Mouse (Mus musculus): ENCODE results near the gene Tmem87a. TPM values are rescaled to one million over a fixed set of nuclear protein-coding genes. Genes with fewer than 3 reads are reported as not detected.

The Tmem87a gene
- not detected in 2 replicates for polyA plus RNA-seq (2012; ENCODE audit: insufficient read depth, insufficient read length, low replicate concordance, missing spikeins)

- peaks cover 3% of the 10 kb centered on the region; the same call in 1 of the 2 replicates for H3K4me1 ChIP-seq (ENCODE audit: control insufficient read depth, insufficient read depth, low read length)
- under 1% methylated on average over 34 of the region's 34 CpGs for WGBS
- TF ChIP-seq POLR2A (IDR thresholded peaks at IDR 0.05; ENCODE audit: insufficient read depth, low read depth, low read length) (peak; percentile 67; the same call in 1 of the 2 replicates), CTCF (IDR thresholded peaks at IDR 0.05; ENCODE audit: insufficient read depth, low read depth, low read length) (no peak)
- H3K27ac ChIP-seq (ENCODE audit: insufficient read depth, low read depth, low read length) = peak within 1 kb of the TSS; percentile 76
- peak within 1 kb of the TSS; percentile 59 for H3K4me3 ChIP-seq (ENCODE audit: insufficient read depth, low read depth, low read length)
These were observed at the start of gene Tmem87a for GRCm38 (mm10) chr2:120403986-120404822. TSS of gene Tmem87a (minus strand) at chr2:120404113.

DNA sequence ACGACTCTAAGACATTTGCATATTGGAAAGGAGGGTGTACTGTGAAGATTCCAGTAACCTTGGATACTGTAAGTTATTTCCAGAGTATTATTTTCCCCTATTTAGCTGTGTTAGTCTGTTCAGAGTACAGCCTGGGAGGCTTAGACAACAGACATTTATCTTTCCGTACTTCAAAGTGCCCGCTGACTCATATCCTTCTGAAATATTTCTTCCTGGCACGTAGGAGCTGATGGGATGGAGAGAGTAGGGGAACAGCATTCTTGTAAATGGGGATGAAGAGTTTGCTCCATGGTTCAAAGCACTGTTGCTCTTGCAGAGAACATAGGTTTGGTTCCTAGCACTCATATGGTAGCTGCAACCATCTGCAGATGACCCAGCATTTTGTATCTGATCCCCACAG, 48.7 kb upstream of the Tmem87a start:
- Histone ChIP-seq H3K4me3 (ENCODE audit: insufficient read depth, low read depth, low read length) (no peak overlapping the region), H3K4me1 (ENCODE audit: control insufficient read depth, insufficient read depth, low read length) (no peaks in the 10 kb centered on the region), H3K27ac (ENCODE audit: insufficient read depth, low read depth, low read length) (no peak overlapping the region)
- TF ChIP-seq POLR2A (IDR thresholded peaks at IDR 0.05; ENCODE audit: insufficient read depth, low read depth, low read length) = no peak
- TF ChIP-seq CTCF (IDR thresholded peaks at IDR 0.05; ENCODE audit: insufficient read depth, low read depth, low read length) = no peak
- WGBS = 73% methylated on average over 4 of the region's 4 CpGs

DNA sequence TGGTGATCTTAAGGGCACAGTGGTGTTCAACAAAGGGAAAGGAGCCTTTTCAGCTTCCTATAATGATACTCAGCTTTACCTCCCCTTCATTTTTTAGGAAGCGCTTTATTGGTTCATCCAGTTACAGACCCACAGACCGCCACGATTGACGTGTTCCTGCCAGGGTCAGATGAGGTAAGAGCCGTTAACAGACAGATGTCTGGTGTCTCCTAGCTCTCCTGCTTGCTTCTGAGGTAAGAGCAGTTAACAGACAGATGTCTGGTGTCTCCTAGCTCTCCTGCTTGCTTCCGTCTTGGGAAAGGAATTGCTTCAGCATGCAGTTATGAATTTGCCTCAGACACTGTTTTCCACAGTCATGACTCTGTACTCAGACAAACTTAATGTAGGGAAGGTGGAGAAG, 46.8 kb upstream of the Tmem87a start:
- H3K4me1 ChIP-seq (ENCODE audit: control insufficient read depth, insufficient read depth, low read length) = no peaks in the 10 kb centered on the region
- no peak overlapping the region for H3K4me3 ChIP-seq (ENCODE audit: insufficient read depth, low read depth, low read length)
- 67% methylated on average over 6 of the region's 6 CpGs for WGBS
- TF ChIP-seq POLR2A (IDR thresholded peaks at IDR 0.05; ENCODE audit: insufficient read depth, low read depth, low read length) = no peak
- no peak for TF ChIP-seq CTCF (IDR thresholded peaks at IDR 0.05; ENCODE audit: insufficient read depth, low read depth, low read length)
- H3K27ac ChIP-seq (ENCODE audit: insufficient read depth, low read depth, low read length) = no peak overlapping the region

DNA sequence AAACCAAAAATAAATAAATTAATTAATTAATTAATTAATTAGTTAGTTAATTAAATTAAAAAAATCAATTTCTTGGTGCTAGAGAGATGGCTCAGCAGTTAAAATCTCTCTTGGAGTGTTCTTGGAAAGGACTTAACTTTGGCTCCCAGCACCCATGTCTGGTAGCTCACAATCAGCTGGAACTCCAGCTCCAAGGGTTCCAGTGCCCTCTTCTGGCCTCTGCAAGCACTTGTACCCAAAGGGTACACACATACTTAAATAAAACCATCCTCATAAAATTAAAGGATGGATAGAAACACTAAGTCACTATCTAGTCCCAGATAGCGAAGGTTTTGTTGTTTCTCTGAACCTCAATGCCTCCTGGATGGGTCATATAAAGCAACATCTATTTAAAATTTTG, 43.4 kb upstream of the Tmem87a start:
- no peak overlapping the region for H3K27ac ChIP-seq (ENCODE audit: insufficient read depth, low read depth, low read length)
- TF ChIP-seq CTCF (IDR thresholded peaks at IDR 0.05; ENCODE audit: insufficient read depth, low read depth, low read length) (no peak), POLR2A (IDR thresholded peaks at IDR 0.05; ENCODE audit: insufficient read depth, low read depth, low read length) (no peak)
- no peaks in the 10 kb centered on the region for H3K4me1 ChIP-seq (ENCODE audit: control insufficient read depth, insufficient read depth, low read length)
- no peak overlapping the region for H3K4me3 ChIP-seq (ENCODE audit: insufficient read depth, low read depth, low read length)
- WGBS = 96% methylated on average over 1 of the region's 1 CpGs

DNA sequence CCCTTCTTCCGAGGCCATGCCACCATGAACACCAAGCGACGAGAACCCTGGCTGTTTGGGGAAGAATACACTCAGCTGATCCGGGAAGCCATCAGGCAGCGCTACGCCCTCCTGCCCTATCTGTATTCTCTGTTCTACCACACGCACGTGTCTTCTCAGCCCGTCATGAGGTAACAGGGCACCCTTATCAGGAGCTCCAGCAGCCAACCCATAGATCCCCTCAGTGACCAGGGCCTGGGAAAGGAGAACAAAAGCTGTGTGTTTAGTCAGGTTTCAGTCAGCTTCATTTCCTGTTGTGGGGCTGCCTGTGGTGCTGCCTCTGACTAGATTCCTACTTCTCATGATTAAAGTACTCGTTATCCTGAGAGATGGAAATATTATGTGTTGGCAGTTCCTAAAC, 42.5 kb upstream of the Tmem87a start:
- 83% methylated on average over 10 of the region's 10 CpGs for WGBS
- no peak overlapping the region for H3K4me3 ChIP-seq (ENCODE audit: insufficient read depth, low read depth, low read length)
- H3K4me1 ChIP-seq (ENCODE audit: control insufficient read depth, insufficient read depth, low read length) = no peaks in the 10 kb centered on the region
- no peak overlapping the region for H3K27ac ChIP-seq (ENCODE audit: insufficient read depth, low read depth, low read length)
- TF ChIP-seq POLR2A (IDR thresholded peaks at IDR 0.05; ENCODE audit: insufficient read depth, low read depth, low read length) (no peak), CTCF (IDR thresholded peaks at IDR 0.05; ENCODE audit: insufficient read depth, low read depth, low read length) (no peak)

DNA sequence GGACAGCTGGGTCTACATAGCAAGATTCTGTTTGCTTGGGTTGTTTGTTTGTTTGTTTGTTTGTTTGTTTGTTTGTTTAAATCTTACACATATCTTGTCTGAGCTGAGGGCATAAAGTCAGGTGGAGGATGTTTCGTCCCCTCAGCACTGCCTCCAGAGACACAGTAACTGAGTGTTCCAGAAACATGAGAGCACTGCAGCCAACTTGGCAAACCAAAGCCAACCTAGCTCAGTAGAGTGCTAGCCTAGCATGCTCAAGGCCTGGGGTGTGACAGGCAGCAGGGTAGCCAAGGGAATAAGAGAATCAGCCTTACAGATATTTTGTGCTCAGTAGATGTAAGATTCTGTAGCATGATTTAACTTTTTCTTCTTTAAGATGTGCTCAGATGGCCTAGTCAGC, 40.6 kb upstream of the Tmem87a start:
- Histone ChIP-seq H3K27ac (ENCODE audit: insufficient read depth, low read depth, low read length) (no peak overlapping the region), H3K4me1 (ENCODE audit: control insufficient read depth, insufficient read depth, low read length) (no peaks in the 10 kb centered on the region), H3K4me3 (ENCODE audit: insufficient read depth, low read depth, low read length) (no peak overlapping the region)
- 97% methylated on average over 1 of the region's 1 CpGs for WGBS
- TF ChIP-seq CTCF (IDR thresholded peaks at IDR 0.05; ENCODE audit: insufficient read depth, low read depth, low read length) (no peak), POLR2A (IDR thresholded peaks at IDR 0.05; ENCODE audit: insufficient read depth, low read depth, low read length) (no peak)

DNA sequence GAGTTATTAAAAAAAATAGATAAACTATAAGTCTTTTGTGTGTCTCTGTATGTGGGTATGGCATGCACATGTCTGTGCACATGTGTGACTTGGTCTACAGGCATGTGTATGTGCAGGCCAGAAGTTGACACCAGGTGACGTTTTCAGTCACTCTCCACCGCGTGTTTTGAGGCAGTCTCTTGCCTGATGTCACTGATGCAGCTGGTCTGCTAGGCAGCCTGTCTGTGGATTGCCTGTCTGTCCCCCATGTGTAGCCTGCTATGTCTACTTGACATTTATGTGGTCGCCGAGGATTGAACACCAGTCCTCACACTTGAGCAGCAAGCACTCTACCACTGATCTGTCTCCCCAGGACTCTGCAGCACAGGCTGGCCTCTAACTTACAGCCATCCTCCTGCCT, 20.5 kb upstream of the Tmem87a start:
- TF ChIP-seq POLR2A (IDR thresholded peaks at IDR 0.05; ENCODE audit: insufficient read depth, low read depth, low read length) (no peak), CTCF (IDR thresholded peaks at IDR 0.05; ENCODE audit: insufficient read depth, low read depth, low read length) (no peak)
- no peaks in the 10 kb centered on the region for H3K4me1 ChIP-seq (ENCODE audit: control insufficient read depth, insufficient read depth, low read length)
- no peak overlapping the region for H3K4me3 ChIP-seq (ENCODE audit: insufficient read depth, low read depth, low read length)
- 88% methylated on average over 5 of the region's 5 CpGs for WGBS
- no peak overlapping the region for H3K27ac ChIP-seq (ENCODE audit: insufficient read depth, low read depth, low read length)

DNA sequence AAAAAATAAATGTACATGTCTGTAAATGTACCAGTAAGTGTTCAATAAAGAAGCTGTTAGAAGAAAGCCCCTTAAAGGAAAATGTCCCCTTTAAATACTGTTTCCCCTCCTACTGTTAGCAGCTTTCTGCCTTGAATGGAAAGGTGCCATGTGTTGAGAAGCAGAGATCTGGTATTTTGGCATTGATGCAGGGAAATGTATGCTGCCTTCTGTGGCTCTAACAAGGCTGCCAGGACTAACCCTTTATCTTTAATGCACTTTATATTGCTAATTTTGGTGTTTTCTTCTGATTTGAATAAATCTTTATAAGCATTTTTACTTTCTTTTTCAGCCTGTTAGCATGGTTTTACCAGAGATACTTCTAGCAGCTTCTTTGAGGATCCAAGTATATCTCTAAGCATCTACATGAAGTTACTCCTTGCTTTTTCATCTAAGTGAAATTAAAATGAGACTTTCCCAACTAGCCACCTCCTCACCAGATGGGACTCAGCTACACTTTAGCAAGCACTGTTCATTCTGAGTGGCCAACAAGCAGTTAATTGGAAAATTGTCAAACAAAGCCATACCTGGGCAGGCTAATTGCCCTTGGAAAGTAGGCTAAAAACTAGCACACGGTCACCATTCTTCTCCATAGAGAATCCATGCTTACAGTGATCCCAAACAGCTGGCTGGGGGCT, 11.0 kb upstream of the Tmem87a start:
- Histone ChIP-seq H3K4me3 (ENCODE audit: insufficient read depth, low read depth, low read length) (no peak overlapping the region), H3K4me1 (ENCODE audit: control insufficient read depth, insufficient read depth, low read length) (peaks cover 2% of the 10 kb centered on the region; the same call in 1 of the 2 replicates), H3K27ac (ENCODE audit: insufficient read depth, low read depth, low read length) (no peak overlapping the region)
- no peak for TF ChIP-seq CTCF (IDR thresholded peaks at IDR 0.05; ENCODE audit: insufficient read depth, low read depth, low read length)
- no peak for TF ChIP-seq POLR2A (IDR thresholded peaks at IDR 0.05; ENCODE audit: insufficient read depth, low read depth, low read length)
- WGBS = 61% methylated on average over 1 of the region's 1 CpGs

DNA sequence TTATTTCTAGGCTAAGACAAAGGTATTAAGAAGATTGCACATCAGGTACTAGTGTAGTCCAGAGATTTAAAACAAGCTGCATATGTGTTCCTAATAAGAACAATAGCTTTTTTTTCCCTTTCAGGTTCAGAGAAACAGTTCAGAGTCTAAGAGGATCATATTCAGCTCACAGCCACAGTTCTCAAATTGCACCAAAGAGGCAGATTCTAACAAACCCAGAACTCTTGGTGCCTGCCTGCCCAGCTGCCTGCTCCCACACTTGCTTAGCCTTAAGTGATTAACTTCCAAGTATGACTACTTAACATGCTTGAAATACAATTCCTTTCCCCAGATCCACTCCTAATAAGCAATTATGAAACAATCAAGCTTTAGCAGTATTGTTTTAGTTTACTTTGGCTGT, 10.2 kb upstream of the Tmem87a start:
- TF ChIP-seq CTCF (IDR thresholded peaks at IDR 0.05; ENCODE audit: insufficient read depth, low read depth, low read length) (no peak), POLR2A (IDR thresholded peaks at IDR 0.05; ENCODE audit: insufficient read depth, low read depth, low read length) (no peak)
- Histone ChIP-seq H3K27ac (ENCODE audit: insufficient read depth, low read depth, low read length) (no peak overlapping the region), H3K4me3 (ENCODE audit: insufficient read depth, low read depth, low read length) (no peak overlapping the region), H3K4me1 (ENCODE audit: control insufficient read depth, insufficient read depth, low read length) (peaks cover 2% of the 10 kb centered on the region; the same call in 1 of the 2 replicates)

Data from olfactory bulb, adult 2 months (tissue).